Mouse (Mus musculus): ENCODE measurements at regions not wholly inside any gene's neighbourhood (a gene's known extent, or its start where the extent isn't known, plus 50 kb on each side); places are given as distances from the start of the nearest gene placed in this dataset.
A peak's percentile ranks its signal among the peaks of the same experiment; 100 is the strongest.

DNA sequence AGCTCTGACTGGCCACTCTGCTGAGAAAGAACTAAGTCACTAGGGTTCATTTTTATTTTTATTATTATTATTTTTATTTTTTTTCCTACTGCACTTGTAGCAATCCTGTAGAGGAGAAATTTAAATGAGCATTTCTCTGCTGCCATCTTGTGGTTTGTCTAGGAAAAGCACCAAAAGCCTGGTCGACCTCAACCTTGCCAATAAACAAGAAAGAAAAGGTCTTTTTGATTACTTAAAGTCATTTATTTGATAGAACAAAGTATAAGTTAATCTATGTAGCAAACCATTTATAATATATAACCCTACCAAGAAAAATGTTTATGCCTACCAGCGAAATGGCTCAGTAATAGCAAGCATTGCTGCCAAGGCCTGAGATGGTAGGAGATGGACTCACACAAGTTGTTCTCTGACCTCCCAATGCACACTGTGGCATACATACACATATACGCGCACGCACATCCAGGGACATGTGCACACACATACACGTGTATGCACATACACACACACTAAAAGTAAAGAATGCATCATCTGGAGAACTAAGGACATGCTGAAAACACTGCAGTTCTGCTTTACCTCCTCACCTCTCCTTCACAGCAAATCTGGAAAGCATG lies 566.1 kb downstream of the 1700064H15Rik start:
- ATAC-seq (replicated peaks in 1 of 2; ENCODE audit: insufficient read depth in 1 of 2, low FRiP score in 2 of 2, low TSS enrichment in 1 of 2, low read depth in 1 of 2, poor library complexity in 2 of 2, severe bottlenecking in 2 of 2) = peak; percentile 53 to 65; a peak in 2 of 4 replicates

DNA sequence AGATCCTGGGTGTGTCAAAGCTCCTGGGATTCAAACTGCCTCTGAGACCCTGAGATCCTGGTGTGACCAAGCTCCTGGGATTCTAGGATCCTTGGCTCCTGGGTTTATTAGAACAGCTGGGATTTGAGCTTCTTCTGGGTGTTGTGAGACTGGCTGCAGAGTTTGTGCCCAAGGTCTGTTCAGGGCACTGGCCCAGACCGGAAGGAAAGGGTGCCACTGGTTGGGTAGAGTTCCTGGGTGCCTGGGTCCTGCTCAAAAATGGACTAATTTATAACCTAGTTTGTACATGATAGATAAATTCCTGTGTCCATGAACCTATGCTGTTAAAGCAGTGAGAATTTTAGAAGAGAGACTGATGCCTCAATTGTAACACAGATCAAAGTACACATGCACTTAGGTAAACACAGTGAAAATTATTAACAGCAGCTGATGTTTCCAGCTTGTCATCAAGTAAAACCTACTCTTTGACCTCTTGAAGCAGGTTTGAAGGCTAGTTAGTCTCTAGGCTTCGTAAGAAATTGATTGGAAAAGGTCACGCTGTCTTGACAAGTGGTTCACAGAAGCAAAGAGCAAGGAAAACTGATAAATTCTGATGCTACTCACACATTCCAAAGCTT lies 561.2 kb downstream of the 1700064H15Rik start:
- no peak for ATAC-seq (replicated peaks in 1 of 2; ENCODE audit: insufficient read depth in 1 of 2, low FRiP score in 2 of 2, low TSS enrichment in 1 of 2, low read depth in 1 of 2, poor library complexity in 2 of 2, severe bottlenecking in 2 of 2)
